Mouse (Mus musculus): ENCODE measurements around the gene Ccnf. TPM values are rescaled to one million over a fixed set of nuclear protein-coding genes. Genes with fewer than 3 reads are reported as not detected.

Ccnf gene
- total and polyA plus RNA-seq, 3 experiments, result 34.5 to 73.9 TPM; not detected in 1

DNA sequence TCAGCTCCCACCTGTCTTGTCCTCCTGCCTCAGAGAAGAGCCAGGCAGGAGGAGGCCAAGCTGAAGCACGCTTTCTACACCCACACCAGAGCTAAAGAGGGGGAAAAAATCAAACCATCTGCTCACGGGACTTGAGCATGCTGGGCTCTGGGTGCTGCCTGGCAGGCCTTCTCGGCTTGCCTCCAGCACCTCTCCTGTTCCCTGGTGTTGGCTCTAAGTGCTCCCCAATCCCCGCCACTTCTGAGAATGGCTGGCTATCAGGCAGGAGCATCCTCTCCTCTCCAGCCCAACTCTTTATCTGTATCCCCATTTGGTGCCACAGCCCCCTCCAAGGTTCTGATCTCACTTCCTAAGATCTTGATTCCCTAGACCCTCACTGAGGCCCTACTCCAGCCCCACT, 52.0 kb downstream of the Ccnf start:
- Histone ChIP-seq H3K9ac (ENCODE audit: control insufficient read depth, low read depth, low read length, poor library complexity, severe bottlenecking) (peak overlapping the region; percentile 21), H3K9me3 (replicated peaks; ENCODE audit: insufficient read depth, low read length) (no peaks in the 10 kb centered on the region), H3K27ac (ENCODE audit: control insufficient read depth, low read depth, low read length) (peak overlapping the region; percentile 10), H3K79me2 (ENCODE audit: control insufficient read depth, insufficient read depth, low read length, poor library complexity) (peaks cover 33% of the 10 kb centered on the region), H3K27me3 (ENCODE audit: control insufficient read depth in 1 of 2, insufficient read depth in 2 of 2, low read length in 2 of 2) (no peaks in the 10 kb centered on the region), H3K4me1 (ENCODE audit: control insufficient read depth in 1 of 2, insufficient read depth in 2 of 2, low read length in 2 of 2) (peaks cover 11 to 48% of the 10 kb centered on the region in 2 experiments), H3K36me3 (ENCODE audit: control insufficient read depth in 1 of 2, insufficient read depth in 2 of 2, low read length in 2 of 2) (peaks cover 4 to 34% of the 10 kb centered on the region in 2 experiments; a peak in 3 of 4 replicates), H3K4me3 (ENCODE audit: control insufficient read depth in 1 of 2, insufficient read depth in 1 of 2, low read depth in 2 of 2, low read length in 2 of 2) (no peak overlapping the region)
- TF ChIP-seq MYC (IDR thresholded peaks at IDR 0.05; ENCODE audit: low read depth, low read length), result 0 out of 2 replicates have a peak, but pooled peaks have one; percentile 13
- TF ChIP-seq ZC3H11A (IDR thresholded peaks at IDR 0.05; ENCODE audit: low read depth, low read length), result no peak
- TF ChIP-seq TBP (IDR thresholded peaks at IDR 0.05; ENCODE audit: low read depth, low read length), result peak; percentile 41; the same call in 1 of the 2 replicates
- 0 out of 2 replicates have a peak, but pooled peaks have one; percentile 30 for TF ChIP-seq SIN3A (IDR thresholded peaks at IDR 0.05; ENCODE audit: low read length)
- TF ChIP-seq MYB (IDR thresholded peaks at IDR 0.05; ENCODE audit: low read depth, low read length), result no peak
- TF ChIP-seq TCF12 (IDR thresholded peaks at IDR 0.05; ENCODE audit: low read depth, low read length), result peak; percentile 67
- TF ChIP-seq POLR2A (IDR thresholded peaks at IDR 0.05; ENCODE audit: control insufficient read depth in 1 of 2, insufficient read depth in 1 of 2, low read depth in 1 of 2, low read length in 2 of 2, poor library complexity in 1 of 2), result no peak; a peak in 1 of 4 replicates
- no peak for TF ChIP-seq E2F4 (IDR thresholded peaks at IDR 0.05; ENCODE audit: borderline replicate concordance, low read depth, low read length)
- no peak for TF ChIP-seq JUND (IDR thresholded peaks at IDR 0.05; ENCODE audit: low read depth, low read length)
- no peak for TF ChIP-seq KAT2A (conservative IDR thresholded peaks at IDR 0.05; ENCODE audit: low read depth, low read length)
- TF ChIP-seq POLR2AphosphoS2 (IDR thresholded peaks at IDR 0.05; ENCODE audit: low read length), result no peak
- no peak for TF ChIP-seq MXI1 (IDR thresholded peaks at IDR 0.05; ENCODE audit: low read depth, low read length)
- TF ChIP-seq ZMIZ1 (IDR thresholded peaks at IDR 0.05; ENCODE audit: low read depth, low read length), result no peak
- no peak for TF ChIP-seq UBTF (IDR thresholded peaks at IDR 0.05; ENCODE audit: borderline replicate concordance, insufficient read depth, low read depth, low read length)
- TF ChIP-seq MEF2A (IDR thresholded peaks at IDR 0.05; ENCODE audit: extremely low read depth, insufficient replicate concordance, low read depth, low read length, poor library complexity, severe bottlenecking), result no peak
- no peak for TF ChIP-seq ELF1 (IDR thresholded peaks at IDR 0.05; ENCODE audit: low read depth, low read length)
- no peak for TF ChIP-seq NRF1 (IDR thresholded peaks at IDR 0.05; ENCODE audit: insufficient read depth, low read depth, low read length, poor library complexity, severe bottlenecking)
- TF ChIP-seq CTCF (IDR thresholded peaks at IDR 0.05 in 2 of 3, conservative IDR thresholded peaks at IDR 0.05 in 1 of 3; ENCODE audit: control insufficient read depth in 1 of 3, insufficient read depth in 1 of 3, low read depth in 2 of 3, low read length in 3 of 3, poor library complexity in 1 of 3, severe bottlenecking in 1 of 3), result no peak
- 0 out of 2 replicates have a peak, but pooled peaks have one; percentile 41 for TF ChIP-seq ETS1 (IDR thresholded peaks at IDR 0.05; ENCODE audit: low read depth, low read length)
- TF ChIP-seq GATA1 (IDR thresholded peaks at IDR 0.05; ENCODE audit: low read depth, low read length), result peak; percentile 70
- TF ChIP-seq MAFK (IDR thresholded peaks at IDR 0.05; ENCODE audit: borderline replicate concordance, low read depth, low read length), result no peak
- TF ChIP-seq CHD2 (IDR thresholded peaks at IDR 0.05; ENCODE audit: low read length), result no peak
- no peak for TF ChIP-seq GABPA (IDR thresholded peaks at IDR 0.05; ENCODE audit: low read depth, low read length)
- TF ChIP-seq CHD1 (IDR thresholded peaks at IDR 0.05; ENCODE audit: low read depth, low read length), result no peak
- TF ChIP-seq ZNF384 (IDR thresholded peaks at IDR 0.05; ENCODE audit: low read depth, low read length), result no peak
- no peak for TF ChIP-seq ZKSCAN1 (IDR thresholded peaks at IDR 0.05; ENCODE audit: low read depth, low read length)
- TF ChIP-seq RAD21 (IDR thresholded peaks at IDR 0.05; ENCODE audit: low read depth, low read length), result no peak
- TF ChIP-seq EP300 (IDR thresholded peaks at IDR 0.05; ENCODE audit: low read depth in 1 of 2, low read length in 2 of 2), result peak; percentile 67 to 78
- no peak for TF ChIP-seq NELFE (IDR thresholded peaks at IDR 0.05; ENCODE audit: low read depth, low read length)
- TF ChIP-seq HCFC1 (IDR thresholded peaks at IDR 0.05; ENCODE audit: low read depth, low read length), result no peak
- TF ChIP-seq RCOR1 (IDR thresholded peaks at IDR 0.05; ENCODE audit: low read depth, low read length), result peak; percentile 72
- peak; percentile 82 for TF ChIP-seq TAL1 (IDR thresholded peaks at IDR 0.05; ENCODE audit: low read length)
- TF ChIP-seq MAZ (IDR thresholded peaks at IDR 0.05; ENCODE audit: low read depth, low read length), result no peak
- TF ChIP-seq MAX (IDR thresholded peaks at IDR 0.05; ENCODE audit: low read length), result no peak
- no peak for TF ChIP-seq SMC3 (IDR thresholded peaks at IDR 0.05; ENCODE audit: low read depth, low read length)
- peak; percentile 55; the same call in 1 of the 2 replicates for TF ChIP-seq BHLHE40 (IDR thresholded peaks at IDR 0.05; ENCODE audit: borderline replicate concordance, low read depth, low read length)
- TF ChIP-seq POLR2AphosphoS5 (IDR thresholded peaks at IDR 0.05; ENCODE audit: borderline replicate concordance, low read depth, low read length), result no peak
- DNase-seq (ENCODE audit: low read depth, low spot score), result peak; percentile 75
